31 mouse cellular contexts compared by ENCODE assay signal in the genomic region with DNA sequence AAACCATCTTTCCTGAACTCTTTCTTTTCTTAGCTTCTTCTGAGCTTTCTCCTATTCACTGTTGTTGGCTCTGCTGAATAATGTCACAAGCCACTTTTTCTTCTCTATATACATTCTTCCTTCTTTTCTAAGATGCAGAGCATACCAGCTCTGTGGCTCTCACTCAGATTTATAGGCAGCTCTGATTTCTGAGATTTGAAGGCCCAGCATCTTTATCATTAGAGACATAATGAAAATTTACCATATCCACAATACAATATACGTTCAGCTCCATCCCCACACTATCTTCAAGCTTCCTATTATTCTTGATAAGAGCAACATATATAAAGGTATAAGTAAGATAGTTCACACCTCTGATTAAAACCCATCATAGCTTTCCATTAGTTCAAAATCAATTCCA.
"Had no signal": no experiment of that assay in that cellular context is flagged by ENCODE, and none has a peak within 500 bp of the region (broad histone marks: within the 10 kb centered on the region; RNA-seq: fewer than 3 reads in every experiment).

No protein-coding gene starts in this region.

- H3K9me3 ChIP-seq: heart, embryonic 10.5 days; heart, embryonic 12.5 days; heart, embryonic 13.5 days; heart, embryonic 15.5 days; hindbrain, embryonic 10.5 days; hindbrain, embryonic 12.5 days; hindbrain, embryonic 13.5 days; hindbrain, embryonic 15.5 days; intestine, embryonic 15.5 days; kidney, embryonic 15.5 days had no signal

- H3K4me1 ChIP-seq: heart, embryonic 10.5 days; heart, embryonic 12.5 days; heart, embryonic 13.5 days; heart, embryonic 15.5 days; hindbrain, embryonic 10.5 days; hindbrain, embryonic 12.5 days; hindbrain, embryonic 13.5 days; hindbrain, embryonic 15.5 days; intestine, embryonic 15.5 days; kidney, embryonic 15.5 days had no signal

- DNase-seq: heart, postnatal 10 days; heart, postnatal 14 days; heart, postnatal 36 days; heart, postnatal 4 days; kidney, adult 11 months; kidney, adult 18-20 months; kidney, adult 2 months; kidney, adult 8-10 months; kidney, adult 9 months; kidney, postnatal 10 days; kidney, postnatal 14 days; kidney, postnatal 25 days; kidney, postnatal 36 days; kidney, postnatal 4 days; layer of hippocampus, adult 9-11 months; layer of hippocampus, postnatal 36 days had no signal

- H3K9ac ChIP-seq: heart, embryonic 12.5 days; heart, embryonic 13.5 days; heart, embryonic 15.5 days; hindbrain, embryonic 12.5 days; hindbrain, embryonic 13.5 days; hindbrain, embryonic 14.5 days; hindbrain, embryonic 15.5 days; intestine, embryonic 15.5 days; kidney, embryonic 15.5 days had no signal

- H3K27ac ChIP-seq: heart, embryonic 10.5 days; heart, embryonic 13.5 days; heart, embryonic 15.5 days; hindbrain, embryonic 10.5 days; hindbrain, embryonic 12.5 days; hindbrain, embryonic 13.5 days; hindbrain, embryonic 14.5 days; hindbrain, embryonic 15.5 days; hindbrain, postnatal 0 days; intestine, embryonic 15.5 days; kidney, embryonic 15.5 days; kidney, postnatal 0 days; layer of hippocampus, adult 2 months; left cerebral cortex, adult 2 months had no signal

- H3K4me3 ChIP-seq: heart, embryonic 10.5 days; heart, embryonic 12.5 days; heart, embryonic 13.5 days; heart, embryonic 15.5 days; hindbrain, embryonic 10.5 days; hindbrain, embryonic 12.5 days; hindbrain, embryonic 13.5 days; hindbrain, embryonic 15.5 days; intestine, embryonic 15.5 days; kidney, embryonic 15.5 days; layer of hippocampus, adult 2 months; left cerebral cortex, adult 2 months had no signal

- H3K27me3 ChIP-seq: heart, embryonic 12.5 days; heart, embryonic 13.5 days; heart, embryonic 15.5 days; hindbrain, embryonic 12.5 days; hindbrain, embryonic 13.5 days; hindbrain, embryonic 15.5 days; intestine, embryonic 15.5 days; kidney, embryonic 15.5 days had no signal
